Mouse (Mus musculus) myocyte (in vitro differentiated cells): ENCODE results near the gene Zbtb20. TPM values are rescaled to one million over a fixed set of nuclear protein-coding genes. Genes with fewer than 3 reads are reported as not detected.

Experiments
- H3K27me3 ChIP-seq: one replicate; pipeline ENCODE4 v1.6.1; 2011; ENCODE audit not compliant: control insufficient read depth, insufficient read depth, insufficient read length
- H3K36me3 ChIP-seq: one replicate; pipeline ENCODE4 v1.6.1; 2011; ENCODE audit not compliant: control insufficient read depth, insufficient read depth
- H3K4me2 ChIP-seq: one replicate; pipeline ENCODE4 v1.6.1; 2011; ENCODE audit warnings: low read depth, control low read depth
- H3K4me3 ChIP-seq: one replicate; pipeline ENCODE4 v1.5.1; 2011; ENCODE audit warnings: mild to moderate bottlenecking, control low read depth, moderate library complexity
- H3K79me2 ChIP-seq: one replicate; pipeline ENCODE4 v1.6.1; 2011; ENCODE audit not compliant: control insufficient read depth, insufficient read depth
- H3ac ChIP-seq: one replicate; pipeline ENCODE4 v1.6.1; 2011; ENCODE audit not compliant: control insufficient read depth, insufficient read length
- CEBPB ChIP-seq: IDR thresholded peaks from 2 replicates; pipeline ENCODE4 v1.6.1; 2011; ENCODE audit warnings: mild to moderate bottlenecking, moderate library complexity; ENCODE audit not compliant: poor library complexity, insufficient read depth, severe bottlenecking
- E2F4 ChIP-seq: IDR thresholded peaks from one replicate; pipeline ENCODE4 v1.6.1; 2011; ENCODE audit warnings: mild to moderate bottlenecking, control low read depth, moderate library complexity; ENCODE audit not compliant: insufficient read depth
- MAX ChIP-seq: IDR thresholded peaks from one replicate; pipeline ENCODE4 v1.6.1; 2011; ENCODE audit warnings: low read depth, mild to moderate bottlenecking, control low read depth
- MYOD1 ChIP-seq, 3 experiments: IDR thresholded peaks; one replicate each; pipeline ENCODE4 v1.6.1; 2011; ENCODE audit warnings: control low read depth in 2 of 3, low read depth in 2 of 3, mild to moderate bottlenecking in 2 of 3, moderate library complexity in 1 of 3; ENCODE audit not compliant: insufficient read length in 2 of 3, control insufficient read depth in 1 of 3
- MYOG ChIP-seq, 3 experiments: IDR thresholded peaks; one replicate each; pipeline ENCODE4 v1.6.1; 2011; ENCODE audit warnings: control low read depth in 2 of 3, low read depth in 2 of 3, mild to moderate bottlenecking in 2 of 3; ENCODE audit not compliant: insufficient read length in 2 of 3, control insufficient read depth in 1 of 3, insufficient read depth in 1 of 3
- POLR2A ChIP-seq: IDR thresholded peaks from one replicate; pipeline ENCODE4 v1.6.1; 2011; ENCODE audit warnings: low read depth, mild to moderate bottlenecking, control low read depth, moderate library complexity; ENCODE audit not compliant: insufficient read length
- POLR2AphosphoS2 ChIP-seq: IDR thresholded peaks from one replicate; pipeline ENCODE4 v1.6.1; 2011; ENCODE audit warnings: low read depth, control low read depth; ENCODE audit not compliant: insufficient read length
- REST ChIP-seq: IDR thresholded peaks from one replicate; pipeline ENCODE4 v1.6.1; 2011; ENCODE audit warnings: mild to moderate bottlenecking, control low read depth, moderate library complexity; ENCODE audit not compliant: insufficient read depth, insufficient read length
- SRF ChIP-seq: IDR thresholded peaks from one replicate; pipeline ENCODE4 v1.6.1; 2011; ENCODE audit warnings: low read depth; ENCODE audit not compliant: control insufficient read depth, insufficient read length
- TCF12 ChIP-seq: IDR thresholded peaks from one replicate; pipeline ENCODE4 v1.6.1; 2011; ENCODE audit warnings: mild to moderate bottlenecking, control low read depth; ENCODE audit not compliant: poor library complexity, insufficient read depth, severe bottlenecking
- TCF3 ChIP-seq: IDR thresholded peaks from one replicate; pipeline ENCODE4 v1.6.1; 2011; ENCODE audit warnings: low read depth, control low read depth; ENCODE audit not compliant: insufficient read length
- USF1 ChIP-seq: IDR thresholded peaks from one replicate; pipeline ENCODE4 v1.6.1; 2011; ENCODE audit warnings: low read depth, mild to moderate bottlenecking, control low read depth, moderate library complexity
- polyA plus RNA-seq: library from polyadenylated mRNA; unstranded; fragments of >200 nt; fragmentation: generic; extraction: Trizol; gene quantifications from one replicate; pipeline ENCODE4 v1.2.1, GENCODE M21; 2012; ENCODE audit warnings: missing spikeins

Zbtb20 gene
- polyA plus RNA-seq, 1 experiment: 5.0 TPM

DNA sequence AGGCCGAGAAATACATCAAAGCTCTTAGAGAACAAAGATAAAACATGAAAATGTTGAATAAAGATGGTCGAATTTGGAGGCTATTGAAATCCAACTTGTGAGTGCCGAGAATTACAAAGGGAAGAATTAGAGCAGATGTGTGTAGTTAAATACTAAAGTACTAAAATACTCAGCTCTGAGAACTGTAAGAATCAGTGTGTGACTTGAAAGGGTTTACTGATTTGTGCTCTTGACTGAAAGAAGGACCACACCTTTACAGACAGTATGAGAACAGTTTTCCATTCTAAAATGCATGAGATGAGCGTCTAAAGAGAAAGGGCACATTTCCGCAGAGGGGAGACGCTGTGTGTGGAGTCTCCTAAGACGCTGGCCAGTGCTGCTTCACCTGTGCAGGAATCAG is 10.3 kb downstream of the Zbtb20 start:
- no peaks in the 10 kb centered on the region for H3K79me2 ChIP-seq
- no peak for TF ChIP-seq MYOG (IDR thresholded peaks at IDR 0.05; ENCODE audit: control insufficient read depth in 1 of 3, insufficient read depth in 1 of 3, insufficient read length in 2 of 3, low read depth in 2 of 3)
- H3K36me3 ChIP-seq: no peaks in the 10 kb centered on the region
- no peaks in the 10 kb centered on the region for H3K27me3 ChIP-seq
- no peak overlapping the region for H3K4me3 ChIP-seq
- peak overlapping the region; percentile 13 for H3K4me2 ChIP-seq
- H3ac ChIP-seq: no peak overlapping the region

DNA sequence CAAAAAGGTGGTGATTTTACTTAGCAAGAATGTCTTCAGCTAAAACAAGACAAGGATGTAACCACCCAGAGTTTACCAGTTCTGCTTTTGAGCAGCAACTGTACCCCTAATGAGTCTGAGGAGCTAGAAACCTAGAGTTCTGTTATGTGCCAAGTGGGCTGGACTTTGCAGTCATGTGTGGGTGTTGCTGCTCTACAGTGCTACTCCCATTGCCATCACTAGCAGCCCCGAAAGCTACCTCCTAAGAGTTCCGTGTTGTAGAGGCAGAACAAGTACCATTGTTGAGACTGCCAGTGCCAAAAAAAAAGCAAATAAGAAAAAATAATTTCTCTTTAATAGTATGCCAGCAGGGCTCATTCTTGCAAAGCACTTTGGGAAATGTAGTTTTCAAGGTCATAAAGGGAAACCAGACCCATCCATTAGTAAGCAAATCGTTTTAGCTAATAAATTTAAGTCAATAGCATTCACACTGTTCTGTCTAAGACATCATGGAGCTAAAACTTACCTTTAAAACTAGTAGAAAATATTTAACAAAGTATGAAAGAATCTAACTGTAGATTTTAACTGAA is 21.5 kb downstream of the Zbtb20 start:
- H3K27me3 ChIP-seq: no peaks in the 10 kb centered on the region
- no peak for TF ChIP-seq POLR2AphosphoS2
- no peak for TF ChIP-seq CEBPB
- TF ChIP-seq MAX: no peak
- TF ChIP-seq USF1: no peak
- no peak for TF ChIP-seq E2F4
- TF ChIP-seq MYOG (IDR thresholded peaks at IDR 0.05; ENCODE audit: control insufficient read depth in 1 of 3, insufficient read depth in 1 of 3, insufficient read length in 2 of 3, low read depth in 2 of 3): no peak
- TF ChIP-seq TCF3: no peak
- no peak for TF ChIP-seq MYOD1 (IDR thresholded peaks at IDR 0.05; ENCODE audit: control insufficient read depth in 1 of 3, insufficient read length in 2 of 3, low read depth in 2 of 3)
- no peak for TF ChIP-seq REST
- no peak for TF ChIP-seq TCF12
- no peak for TF ChIP-seq POLR2A
- TF ChIP-seq SRF: no peak
- H3K79me2 ChIP-seq: no peaks in the 10 kb centered on the region
- H3K4me3 ChIP-seq: no peak overlapping the region
- H3K36me3 ChIP-seq: no peaks in the 10 kb centered on the region
- H3ac ChIP-seq: no peak overlapping the region
- no peak overlapping the region for H3K4me2 ChIP-seq

DNA sequence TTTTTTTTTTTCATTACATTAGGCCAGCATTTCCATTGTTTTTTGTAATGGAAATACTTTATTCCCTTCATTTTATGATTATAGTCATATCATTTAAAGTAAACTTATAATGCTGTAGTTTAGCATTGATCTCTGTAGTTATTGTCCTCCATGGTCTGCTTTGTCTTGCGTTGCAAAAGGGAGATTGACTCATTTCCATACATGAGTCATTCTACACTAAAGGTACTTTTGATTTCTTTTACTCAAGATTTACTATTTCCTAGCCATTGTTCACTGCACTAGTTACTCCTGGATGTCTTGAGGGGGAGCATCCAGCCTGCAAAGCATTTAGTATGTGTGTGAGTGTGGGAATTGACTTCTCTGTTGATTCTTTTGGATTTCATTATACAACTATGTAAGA is 24.6 kb downstream of the Zbtb20 start:
- H3K27me3 ChIP-seq: no peaks in the 10 kb centered on the region
- no peak overlapping the region for H3K4me2 ChIP-seq
- H3K79me2 ChIP-seq: no peaks in the 10 kb centered on the region
- no peaks in the 10 kb centered on the region for H3K36me3 ChIP-seq
- H3K4me3 ChIP-seq: no peak overlapping the region
- no peak overlapping the region for H3ac ChIP-seq
- TF ChIP-seq POLR2A: no peak
- no peak for TF ChIP-seq TCF12
- no peak for TF ChIP-seq CEBPB
- TF ChIP-seq REST: no peak
- TF ChIP-seq TCF3: no peak
- no peak for TF ChIP-seq SRF
- TF ChIP-seq E2F4: no peak
- no peak for TF ChIP-seq MAX

DNA sequence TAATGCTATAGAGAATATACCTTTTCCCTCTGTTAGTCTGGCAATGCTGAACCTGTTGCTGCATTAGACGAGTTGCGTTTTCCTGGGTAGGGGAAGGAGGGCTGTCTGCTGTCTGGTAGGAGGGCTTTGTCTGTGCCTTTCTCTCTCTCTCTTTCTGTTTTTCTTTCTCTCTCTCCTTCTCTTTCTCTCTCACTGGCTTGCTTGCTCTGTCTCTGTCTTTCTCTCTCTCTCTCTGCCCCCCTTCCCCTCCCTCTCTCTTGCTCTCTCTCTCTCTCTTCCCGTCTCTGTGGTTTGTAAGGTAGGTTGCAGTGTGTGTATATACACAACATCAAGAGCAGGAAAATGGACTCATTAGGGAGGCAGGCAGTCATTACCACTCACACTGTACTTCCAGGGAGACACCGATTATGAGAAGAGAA is 31.6 kb downstream of the Zbtb20 start:
- no peak overlapping the region for H3K4me3 ChIP-seq

DNA sequence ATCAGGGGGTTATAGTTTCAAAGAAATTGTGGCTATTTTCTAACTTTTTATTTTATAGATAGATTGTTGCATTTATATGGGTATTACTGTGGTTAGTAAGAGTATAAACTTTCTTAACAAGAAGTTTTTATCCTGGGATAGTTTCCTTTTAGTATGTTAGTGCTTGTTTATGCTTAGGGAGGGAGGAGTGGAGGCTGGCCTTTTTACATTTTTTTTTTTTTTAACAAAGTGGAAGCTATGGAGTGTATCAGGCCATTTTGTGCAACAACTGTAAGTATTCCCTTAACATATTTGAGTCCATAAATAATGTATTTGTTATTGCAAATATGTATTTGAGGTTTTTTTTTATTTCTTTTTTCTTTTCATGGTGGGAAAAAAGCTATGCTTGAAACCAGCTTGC is 32.7 kb downstream of the Zbtb20 start:
- H3K36me3 ChIP-seq: no peaks in the 10 kb centered on the region
- H3K4me2 ChIP-seq: peak overlapping the region; percentile 33
- H3K4me3 ChIP-seq: no peak overlapping the region
- no peaks in the 10 kb centered on the region for H3K79me2 ChIP-seq
- no peaks in the 10 kb centered on the region for H3K27me3 ChIP-seq
- H3ac ChIP-seq: no peak overlapping the region
- TF ChIP-seq E2F4 (no peak), USF1 (no peak), MYOG (IDR thresholded peaks at IDR 0.05; ENCODE audit: control insufficient read depth in 1 of 3, insufficient read depth in 1 of 3, insufficient read length in 2 of 3, low read depth in 2 of 3) (no peak), TCF12 (no peak), MAX (no peak), POLR2A (no peak), REST (no peak), MYOD1 (IDR thresholded peaks at IDR 0.05; ENCODE audit: control insufficient read depth in 1 of 3, insufficient read length in 2 of 3, low read depth in 2 of 3) (no peak), CEBPB (no peak), TCF3 (no peak), POLR2AphosphoS2 (no peak), SRF (no peak)

More for the DNA sequence above, 31.6 kb downstream of the Zbtb20 start:
- Histone ChIP-seq H3K36me3 (no peaks in the 10 kb centered on the region), H3K79me2 (no peaks in the 10 kb centered on the region), H3ac (no peak overlapping the region), H3K27me3 (no peaks in the 10 kb centered on the region), H3K4me2 (peak overlapping the region; percentile 46)
- TF ChIP-seq POLR2A (no peak), SRF (no peak), CEBPB (no peak), MAX (no peak), USF1 (no peak), TCF12 (no peak), POLR2AphosphoS2 (no peak), MYOG (IDR thresholded peaks at IDR 0.05; ENCODE audit: control insufficient read depth in 1 of 3, insufficient read depth in 1 of 3, insufficient read length in 2 of 3, low read depth in 2 of 3) (no peak), TCF3 (no peak), E2F4 (no peak), REST (no peak), MYOD1 (IDR thresholded peaks at IDR 0.05; ENCODE audit: control insufficient read depth in 1 of 3, insufficient read length in 2 of 3, low read depth in 2 of 3) (no peak)
